Mouse (Mus musculus) thymus, adult 2 months (tissue): ENCODE data around the gene Ascc2. TPM values are rescaled to one million over a fixed set of nuclear protein-coding genes. Genes with fewer than 3 reads are reported as not detected.

Experiments
- DNase-seq: peaks from one replicate; pipeline ENCODE4 v3.0.0; 2021
- H3K27ac ChIP-seq: fragments of 200-500 bp; 2 replicates; pipeline ENCODE4 v1.5.1; 2012; ENCODE audit warnings: low read length, control low read depth; ENCODE audit not compliant: control insufficient read depth, insufficient read depth
- H3K27me3 ChIP-seq: fragments of 200-500 bp; 2 replicates; pipeline ENCODE4 v1.6.1; 2012; ENCODE audit warnings: mild to moderate bottlenecking, low read length, moderate library complexity, mixed read lengths; ENCODE audit not compliant: control insufficient read depth, insufficient read depth
- H3K36me3 ChIP-seq: fragments of 200-500 bp; 2 replicates; pipeline ENCODE4 v1.6.1; 2012; ENCODE audit warnings: mild to moderate bottlenecking, low read length, moderate library complexity; ENCODE audit not compliant: control insufficient read depth, insufficient read depth
- H3K4me1 ChIP-seq: fragments of 200-500 bp; replicated peaks from 2 replicates; pipeline ENCODE4 v1.6.1; 2012; ENCODE audit warnings: low read length; ENCODE audit not compliant: control insufficient read depth, insufficient read depth
- H3K4me3 ChIP-seq: fragments of 200-500 bp; 2 replicates; pipeline ENCODE4 v1.5.1; 2012; ENCODE audit warnings: mild to moderate bottlenecking, low read length, control low read depth, moderate library complexity; ENCODE audit not compliant: control insufficient read depth, insufficient read depth
- CTCF ChIP-seq: fragments of 200-500 bp; IDR thresholded peaks from 2 replicates; pipeline ENCODE4 v1.5.1; 2012; ENCODE audit warnings: mild to moderate bottlenecking, control low read depth, low read length, moderate library complexity, borderline replicate concordance; ENCODE audit not compliant: control insufficient read depth, poor library complexity, insufficient read depth; ENCODE audit errors: extremely low read depth
- POLR2A ChIP-seq: fragments of 200-500 bp; IDR thresholded peaks from 2 replicates; pipeline ENCODE4 v1.6.1; 2012; ENCODE audit warnings: mild to moderate bottlenecking, low read length, control low read depth, moderate library complexity; ENCODE audit not compliant: control insufficient read depth, poor library complexity, insufficient read depth; ENCODE audit errors: extremely low read depth
- WGBS: fragments of 180-500 bp; shearing (Covaris S2); methylation state at CpG from one replicate; pipeline ENCODE4 v1.1.7; 2018; 5-methylcytosine and 5-hydroxymethylcytosine counted together
- polyA plus RNA-seq: library from polyadenylated mRNA; depleted of rRNA; stranded (reverse); fragments of >200 nt; gene quantifications from 2 replicates; pipeline ENCODE4 v1.2.3, GENCODE M21; 2012

The Ascc2 gene
- polyA plus RNA-seq, 1 experiment, result 26.0 TPM

- WGBS, result 92% methylated on average over 5 of the region's 5 CpGs
- DNase-seq, result no peak
- TF ChIP-seq POLR2A (no peak), CTCF (no peak)
- H3K27me3 ChIP-seq, result no peaks in the 10 kb centered on the region
- no peaks in the 10 kb centered on the region for H3K36me3 ChIP-seq
- no peak overlapping the region for H3K27ac ChIP-seq
- H3K4me3 ChIP-seq, result no peak overlapping the region
- no peaks in the 10 kb centered on the region for H3K4me1 ChIP-seq
These were observed 14.6 kb upstream of the Ascc2 start for GRCm38 (mm10) chr11:4622997-4623396.

- H3K36me3 ChIP-seq, result no peaks in the 10 kb centered on the region
These were observed 11.6 kb upstream of the Ascc2 start for GRCm38 (mm10) chr11:4625931-4626330.

GRCm38 (mm10) chr11:4627636-4628035 lies 9.9 kb upstream of the Ascc2 start:
- WGBS, result 96% methylated on average over 7 of the region's 7 CpGs
- Histone ChIP-seq H3K4me1 (no peaks in the 10 kb centered on the region), H3K36me3 (no peaks in the 10 kb centered on the region), H3K27ac (no peak overlapping the region), H3K4me3 (no peak overlapping the region), H3K27me3 (no peaks in the 10 kb centered on the region)
- DNase-seq, result no peak
- TF ChIP-seq CTCF, result no peak
- no peak for TF ChIP-seq POLR2A

More at GRCm38 (mm10) chr11:4625931-4626330, 11.6 kb upstream of the Ascc2 start:
- Histone ChIP-seq H3K27me3 (no peaks in the 10 kb centered on the region), H3K4me1 (no peaks in the 10 kb centered on the region), H3K4me3 (no peak overlapping the region), H3K27ac (no peak overlapping the region)
- 96% methylated on average over 7 of the region's 7 CpGs for WGBS
- DNase-seq, result no peak
- TF ChIP-seq POLR2A (no peak), CTCF (no peak)

GRCm38 (mm10) chr11:4629861-4630280 lies 7.7 kb upstream of the Ascc2 start:
- no peak overlapping the region for H3K27ac ChIP-seq
- H3K4me1 ChIP-seq, result no peaks in the 10 kb centered on the region
- H3K4me3 ChIP-seq, result no peak overlapping the region
- no peak for DNase-seq
- H3K36me3 ChIP-seq, result no peaks in the 10 kb centered on the region
- H3K27me3 ChIP-seq, result no peaks in the 10 kb centered on the region
- 88% methylated on average over 8 of the region's 8 CpGs for WGBS
- no peak for TF ChIP-seq POLR2A
- TF ChIP-seq CTCF, result no peak

GRCm38 (mm10) chr11:4633420-4633819 lies 4.1 kb upstream of the Ascc2 start:
- H3K27me3 ChIP-seq, result no peaks in the 10 kb centered on the region
- no peak overlapping the region for H3K27ac ChIP-seq
- WGBS, result 88% methylated on average over 2 of the region's 2 CpGs
- TF ChIP-seq CTCF (no peak), POLR2A (no peak)
- no peaks in the 10 kb centered on the region for H3K4me1 ChIP-seq
- H3K4me3 ChIP-seq, result no peak overlapping the region
- no peaks in the 10 kb centered on the region for H3K36me3 ChIP-seq
- no peak for DNase-seq

GRCm38 (mm10) chr11:4634395-4634794 lies 3.2 kb upstream of the Ascc2 start:
- DNase-seq, result no peak
- TF ChIP-seq POLR2A, result no peak
- no peak for TF ChIP-seq CTCF
- 79% methylated on average over 5 of the region's 5 CpGs for WGBS
- Histone ChIP-seq H3K4me1 (peaks cover 5% of the 10 kb centered on the region; the same call in 1 of the 2 replicates), H3K36me3 (no peaks in the 10 kb centered on the region), H3K27me3 (no peaks in the 10 kb centered on the region), H3K4me3 (no peak overlapping the region), H3K27ac (no peak overlapping the region)

- Histone ChIP-seq H3K4me3 (no peak overlapping the region), H3K36me3 (no peaks in the 10 kb centered on the region), H3K4me1 (peaks cover 5% of the 10 kb centered on the region; the same call in 1 of the 2 replicates), H3K27me3 (no peaks in the 10 kb centered on the region), H3K27ac (no peak overlapping the region)
- TF ChIP-seq POLR2A (no peak), CTCF (no peak)
- 65% methylated on average over 5 of the region's 5 CpGs for WGBS
- no peak for DNase-seq
These were observed 685 bp upstream of the Ascc2 start for GRCm38 (mm10) chr11:4636782-4637342.
